Mouse (Mus musculus) kidney, adult 2 months (tissue): ENCODE data around the gene Pom121l2. TPM values are rescaled to one million over a fixed set of nuclear protein-coding genes. Genes with fewer than 3 reads are reported as not detected.

ENCODE experiments used
- DNase-seq: peaks from one replicate; pipeline ENCODE4 v3.0.0; 2021
- H3K27ac ChIP-seq: fragments of 200-500 bp; 2 replicates; pipeline ENCODE4 v1.5.1; 2012; ENCODE audit warnings: low read depth, low read length, control low read depth, inconsistent platforms; ENCODE audit not compliant: insufficient read depth
- H3K27me3 ChIP-seq: fragments of 200-500 bp; replicated peaks from 2 replicates; pipeline ENCODE4 v1.6.1; 2012; ENCODE audit warnings: mild to moderate bottlenecking, moderate library complexity, low read length, inconsistent platforms; ENCODE audit not compliant: control insufficient read depth, insufficient read depth
- H3K36me3 ChIP-seq: fragments of 200-500 bp; 2 replicates; pipeline ENCODE4 v1.6.1; 2012; ENCODE audit warnings: mild to moderate bottlenecking, moderate library complexity, low read length, inconsistent platforms; ENCODE audit not compliant: control insufficient read depth, insufficient read depth
- H3K4me1 ChIP-seq: fragments of 200-500 bp; 2 replicates; pipeline ENCODE4 v1.6.1; 2011; ENCODE audit warnings: low read length; ENCODE audit not compliant: control insufficient read depth, insufficient read depth
- H3K4me3 ChIP-seq: fragments of 200-500 bp; 2 replicates; pipeline ENCODE4 v1.5.1; 2011; ENCODE audit warnings: mild to moderate bottlenecking, low read depth, low read length, control low read depth; ENCODE audit not compliant: insufficient read depth
- CTCF ChIP-seq: fragments of 200-500 bp; conservative IDR thresholded peaks from 2 replicates; pipeline ENCODE4 v1.5.1; 2011; ENCODE audit warnings: low read depth, mild to moderate bottlenecking, control low read depth, low read length, moderate library complexity, mixed read lengths; ENCODE audit not compliant: insufficient read depth, insufficient read length
- POLR2A ChIP-seq: fragments of 200-500 bp; IDR thresholded peaks from one replicate; pipeline ENCODE4 v1.6.1; 2011; ENCODE audit warnings: low read depth, low read length, control low read depth
- WGBS: fragments of 180-500 bp; shearing (Covaris S2); methylation state at CpG from one replicate; pipeline ENCODE4 v1.1.7; 2018; 5-methylcytosine and 5-hydroxymethylcytosine counted together
- polyA plus RNA-seq: library from polyadenylated mRNA; depleted of rRNA; stranded (reverse); fragments of >200 nt; gene quantifications from 2 replicates; pipeline ENCODE4 v1.2.3, GENCODE M21; 2012; rRNA removed

Pom121l2 gene
- 0.04 and 0.06 TPM in 2 replicates for polyA plus RNA-seq

DNA sequence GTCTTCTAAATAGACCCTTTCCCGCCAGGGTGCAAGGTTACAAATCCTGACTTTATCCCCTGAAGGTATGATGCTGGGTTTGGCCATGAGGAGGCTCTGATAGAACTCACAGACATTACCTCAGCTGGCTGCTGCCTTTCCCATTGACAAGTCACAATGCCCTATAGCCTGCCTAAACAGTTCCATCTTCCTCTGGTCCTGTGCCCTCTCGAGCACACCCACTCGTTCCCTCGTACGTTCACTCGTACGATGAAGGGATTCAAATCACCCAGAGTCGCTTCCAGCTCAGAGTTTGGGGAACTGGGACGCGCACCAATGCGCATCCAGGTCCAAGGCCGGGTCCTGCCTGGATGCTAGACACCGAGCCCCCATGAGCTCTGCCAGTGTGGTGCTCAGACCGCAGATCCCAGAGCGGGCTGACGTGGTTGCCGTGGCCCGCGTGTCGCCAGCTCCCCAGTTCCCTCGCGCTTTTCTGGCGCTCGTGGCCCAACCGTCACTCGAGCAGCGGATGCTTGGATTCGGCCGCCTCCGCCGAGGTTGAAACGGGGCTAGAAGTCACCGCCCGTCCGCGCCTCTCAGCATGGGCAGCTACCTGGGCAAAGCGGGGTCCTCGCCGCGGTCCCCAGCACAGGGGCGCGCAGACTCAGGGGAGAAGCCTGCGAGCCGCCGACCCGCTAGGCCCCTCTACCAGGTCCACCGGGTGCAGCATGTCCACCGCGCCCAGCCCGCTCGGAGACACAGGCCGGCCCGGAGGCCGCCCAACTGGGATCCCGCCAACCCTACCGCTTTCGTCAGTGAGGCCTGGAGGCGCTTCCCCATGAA is at the start of gene Pom121l2:
Gene Pom121l2 (plus strand): TSS at position 214 of the 822 bp plus-strand sequence.
- TF ChIP-seq POLR2A (no peak), CTCF (no peak)
- WGBS: 3% methylated on average over 58 of the region's 58 CpGs
- Histone ChIP-seq H3K27me3 (peaks cover 3% of the 10 kb centered on the region; the same call in 1 of the 2 replicates), H3K4me1 (no peaks in the 10 kb centered on the region), H3K27ac (no peak within 1 kb of the TSS), H3K36me3 (no peaks in the 10 kb centered on the region), H3K4me3 (peak within 1 kb of the TSS; percentile 35)
- peak; percentile 13 for DNase-seq

DNA sequence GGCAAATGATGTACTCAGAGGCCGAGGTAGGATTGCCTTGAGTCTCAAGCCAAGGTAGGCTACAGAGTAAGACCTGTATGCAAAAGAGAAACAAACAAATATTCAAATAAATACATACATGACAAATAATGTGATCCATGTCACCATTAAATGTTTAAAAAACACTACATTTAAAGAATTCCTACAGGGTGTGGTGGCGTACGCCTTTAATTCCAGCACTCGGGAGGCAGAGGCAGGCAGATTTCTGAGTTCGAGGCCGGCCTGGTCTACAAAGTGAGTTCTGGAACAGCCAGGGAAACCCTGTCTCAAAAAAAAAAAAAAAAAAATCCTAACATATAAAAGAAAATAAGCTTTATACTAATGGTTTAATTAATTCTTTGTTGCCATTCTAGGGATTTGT is 49.3 kb upstream of the Pom121l2 start:
- Histone ChIP-seq H3K4me3 (no peak overlapping the region), H3K27me3 (no peaks in the 10 kb centered on the region), H3K27ac (no peak overlapping the region), H3K36me3 (no peaks in the 10 kb centered on the region), H3K4me1 (no peaks in the 10 kb centered on the region)
- WGBS: 90% methylated on average over 6 of the region's 6 CpGs
- DNase-seq: no peak
- no peak for TF ChIP-seq POLR2A
- no peak for TF ChIP-seq CTCF

DNA sequence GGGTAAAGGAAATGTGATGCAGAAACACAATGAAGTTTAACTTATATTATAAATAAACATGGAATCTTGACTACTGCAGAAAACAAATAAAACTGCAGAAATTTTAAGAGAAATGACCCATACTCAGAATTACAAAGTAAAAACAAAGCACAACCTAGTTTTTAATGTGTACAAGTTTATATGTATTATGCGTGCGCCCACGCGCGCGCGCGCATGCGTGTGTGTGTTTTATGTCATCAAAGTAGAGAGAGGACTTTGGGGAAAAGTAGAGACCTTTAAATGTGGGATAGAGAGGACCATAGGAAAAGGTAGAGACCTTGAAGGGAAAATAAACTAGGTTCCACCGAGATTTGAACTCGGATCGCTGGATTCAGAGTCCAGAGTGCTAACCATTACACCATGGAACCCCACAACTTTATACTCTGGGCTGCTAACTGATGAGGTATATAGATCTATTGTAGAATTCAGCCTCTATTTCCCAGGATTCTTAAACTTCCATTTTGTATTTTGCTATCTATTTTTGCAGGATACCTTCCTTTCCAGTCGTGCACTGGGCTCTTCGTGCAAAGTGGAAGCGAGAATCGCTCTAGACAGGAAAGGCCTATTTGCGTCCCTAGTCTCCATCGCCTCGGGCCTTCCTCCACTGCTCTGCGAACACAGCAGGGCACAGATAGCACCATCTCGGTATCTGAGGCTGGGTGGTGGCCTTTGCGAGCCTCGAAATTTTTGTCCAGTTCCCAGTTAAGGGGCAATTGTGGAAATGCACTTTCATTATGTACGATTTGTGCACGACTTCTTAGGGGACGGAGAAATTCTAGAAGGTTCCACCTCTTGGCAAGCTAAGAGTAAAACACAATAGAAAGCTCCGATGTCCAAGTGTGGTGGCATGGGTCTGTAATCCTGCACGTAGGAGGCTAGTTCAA is 47.1 kb upstream of the Pom121l2 start:
- 50% methylated on average over 28 of the region's 28 CpGs for WGBS
- peak; percentile 11 for DNase-seq
- H3K36me3 ChIP-seq: no peaks in the 10 kb centered on the region
- TF ChIP-seq POLR2A (no peak), CTCF (no peak)
- no peak overlapping the region for H3K27ac ChIP-seq
- no peaks in the 10 kb centered on the region for H3K4me1 ChIP-seq
- no peaks in the 10 kb centered on the region for H3K27me3 ChIP-seq
- H3K4me3 ChIP-seq: no peak overlapping the region

DNA sequence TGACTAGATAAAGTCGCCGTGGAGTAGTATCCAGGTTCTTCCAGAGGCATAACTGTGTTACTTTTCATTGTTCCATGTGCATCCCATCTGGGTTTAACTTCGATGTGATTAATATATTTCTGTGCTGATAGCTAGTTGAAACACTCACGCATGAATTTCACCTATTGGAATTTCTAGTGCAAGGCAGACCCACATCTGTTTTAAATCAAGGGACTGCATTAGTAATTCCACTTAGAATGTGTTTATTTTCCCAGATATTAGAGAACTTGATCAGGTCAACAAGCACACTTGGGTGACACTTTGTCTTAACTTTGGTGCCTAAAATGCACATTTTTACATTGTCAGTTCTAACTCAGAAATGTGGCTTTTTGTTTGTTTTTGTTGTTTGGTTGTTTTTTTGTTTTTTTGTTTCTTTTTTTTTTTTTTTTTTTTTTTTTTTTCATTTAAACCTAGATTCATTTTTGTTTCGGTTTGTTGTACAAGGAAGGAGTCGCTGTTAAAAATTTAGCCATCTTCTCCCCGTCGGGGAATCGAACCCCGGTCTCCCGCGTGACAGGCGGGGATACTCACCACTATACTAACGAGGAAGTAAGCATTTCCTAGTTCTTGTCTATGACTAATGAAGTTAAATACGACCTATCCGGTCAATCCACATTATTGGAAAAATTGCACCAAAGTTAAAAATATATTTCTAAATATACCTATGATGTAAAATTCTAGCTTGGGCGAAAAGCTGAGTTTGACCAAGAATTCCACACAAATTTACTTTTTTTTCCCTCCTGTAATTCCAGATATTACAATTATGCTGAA is 45.8 kb upstream of the Pom121l2 start:
- DNase-seq: peak; percentile 66

GRCm38 (mm10) chr13:21935833-21936232 is 45.2 kb upstream of the Pom121l2 start:
- 26% methylated on average over 7 of the region's 7 CpGs for WGBS
- Histone ChIP-seq H3K4me3 (no peak overlapping the region), H3K27ac (no peak overlapping the region), H3K36me3 (no peaks in the 10 kb centered on the region), H3K27me3 (no peaks in the 10 kb centered on the region), H3K4me1 (no peaks in the 10 kb centered on the region)
- DNase-seq: no peak
- TF ChIP-seq POLR2A: no peak
- no peak for TF ChIP-seq CTCF

More for the DNA sequence above, 45.8 kb upstream of the Pom121l2 start:
- H3K36me3 ChIP-seq: no peaks in the 10 kb centered on the region
- TF ChIP-seq POLR2A (no peak), CTCF (no peak)
- no peaks in the 10 kb centered on the region for H3K27me3 ChIP-seq
- 34% methylated on average over 17 of the region's 17 CpGs for WGBS
- H3K4me1 ChIP-seq: no peaks in the 10 kb centered on the region
- H3K4me3 ChIP-seq: no peak overlapping the region
- no peak overlapping the region for H3K27ac ChIP-seq

DNA sequence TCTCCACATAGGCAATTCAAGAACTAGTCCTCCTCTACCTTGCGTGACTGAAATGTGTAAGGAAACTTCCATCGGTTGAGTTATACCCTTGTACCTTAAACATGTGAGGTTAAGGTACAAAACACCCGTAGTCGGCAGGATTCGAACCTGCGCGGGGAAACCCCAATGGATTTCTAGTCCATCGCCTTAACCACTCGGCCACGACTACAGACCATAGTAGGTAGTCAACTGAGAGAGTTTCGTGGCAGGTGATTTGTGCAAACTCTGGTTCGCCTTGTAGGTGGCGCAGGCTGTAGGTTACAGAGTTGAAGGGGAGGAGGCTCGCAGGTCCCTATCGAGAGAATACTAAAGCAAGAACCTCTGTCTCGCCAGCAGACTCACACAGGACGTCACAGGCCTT is 44.0 kb upstream of the Pom121l2 start:
- TF ChIP-seq CTCF (no peak), POLR2A (no peak)
- H3K27me3 ChIP-seq: no peaks in the 10 kb centered on the region
- 26% methylated on average over 17 of the region's 17 CpGs for WGBS
- H3K4me3 ChIP-seq: no peak overlapping the region
- no peaks in the 10 kb centered on the region for H3K36me3 ChIP-seq
- no peaks in the 10 kb centered on the region for H3K4me1 ChIP-seq
- H3K27ac ChIP-seq: no peak overlapping the region
- peak; percentile 34 for DNase-seq
